Mouse (Mus musculus) MEL (cell line): ENCODE results near the gene Pde6b. TPM values are rescaled to one million over a fixed set of nuclear protein-coding genes. Genes with fewer than 3 reads are reported as not detected.
A peak's percentile ranks its signal among the peaks of the same experiment; 100 is the strongest.

Experiments used
- DNase-seq: peaks from one replicate; pipeline ENCODE4 v3.0.0; 2011; ENCODE audit warnings: low read depth, low spot score
- H3K27ac ChIP-seq: 2 replicates; pipeline ENCODE4 v1.5.1; 2012; ENCODE audit warnings: low read depth, mild to moderate bottlenecking, control low read depth, low read length, moderate library complexity; ENCODE audit not compliant: control insufficient read depth
- H3K27me3 ChIP-seq, 2 experiments: fragments of 150-350 bp in 1 of 2; sonication (generic) in 1 of 2; 2 replicates each; pipeline ENCODE4 v1.6.1; 2012; ENCODE audit warnings: low read length in 2 of 2, mild to moderate bottlenecking in 2 of 2, improper control_type of control experiment in 1 of 2, moderate library complexity in 1 of 2; ENCODE audit not compliant: insufficient read depth in 2 of 2, control insufficient read depth in 1 of 2
- H3K36me3 ChIP-seq, 2 experiments: 2 replicates each; pipeline ENCODE4 v1.6.1; 2012 to 2014; ENCODE audit warnings: low read length in 2 of 2, improper control_type of control experiment in 1 of 2, inconsistent platforms in 1 of 2, mild to moderate bottlenecking in 1 of 2; ENCODE audit not compliant: insufficient read depth in 2 of 2, control insufficient read depth in 1 of 2
- H3K4me1 ChIP-seq, 2 experiments: fragments of 150-350 bp in 1 of 2; sonication (generic) in 1 of 2; 2 replicates each; pipeline ENCODE4 v1.6.1; 2012; ENCODE audit warnings: low read length in 2 of 2, improper control_type of control experiment in 1 of 2, mild to moderate bottlenecking in 1 of 2; ENCODE audit not compliant: insufficient read depth in 2 of 2, control insufficient read depth in 1 of 2
- H3K4me3 ChIP-seq, 2 experiments: fragments of 150-350 bp in 1 of 2; sonication (generic) in 1 of 2; 2 replicates each; pipeline ENCODE4 v1.5.1; 2012; ENCODE audit warnings: low read depth in 2 of 2, low read length in 2 of 2, mild to moderate bottlenecking in 2 of 2, moderate library complexity in 2 of 2, control low read depth in 1 of 2, improper control_type of control experiment in 1 of 2; ENCODE audit not compliant: control insufficient read depth in 1 of 2, insufficient read depth in 1 of 2
- H3K79me2 ChIP-seq: 2 replicates; pipeline ENCODE4 v1.6.1; 2012; ENCODE audit warnings: mild to moderate bottlenecking, low read length, moderate library complexity; ENCODE audit not compliant: control insufficient read depth, poor library complexity, insufficient read depth
- H3K9ac ChIP-seq: 2 replicates; pipeline ENCODE4 v1.6.1; 2012; ENCODE audit warnings: low read depth, mild to moderate bottlenecking, control low read depth, low read length, moderate library complexity; ENCODE audit not compliant: control insufficient read depth, poor library complexity, severe bottlenecking
- H3K9me3 ChIP-seq: fragments of 150-350 bp; sonication (generic); replicated peaks from 2 replicates; pipeline ENCODE4 v1.6.1; 2012; ENCODE audit warnings: mild to moderate bottlenecking, low read length, improper control_type of control experiment, moderate library complexity; ENCODE audit not compliant: insufficient read depth
- BHLHE40 ChIP-seq: IDR thresholded peaks from 2 replicates; pipeline ENCODE4 v1.6.1; 2012; ENCODE audit warnings: low read depth, mild to moderate bottlenecking, inconsistent platforms, low read length, improper control_type of control experiment, borderline replicate concordance
- CHD2 ChIP-seq: IDR thresholded peaks from 2 replicates; pipeline ENCODE4 v1.6.1; 2011; ENCODE audit warnings: low read length, improper control_type of control experiment
- CTCF ChIP-seq, 3 experiments: IDR thresholded peaks in 2 of 3; conservative IDR thresholded peaks in 1 of 3; 2 replicates each; pipeline ENCODE4 v1.5.1; 2011 to 2012; ENCODE audit warnings: low read length in 3 of 3, low read depth in 2 of 3, mild to moderate bottlenecking in 2 of 3, improper control_type of control experiment in 1 of 3, inconsistent platforms in 1 of 3, mixed read lengths in 1 of 3, moderate library complexity in 1 of 3; ENCODE audit not compliant: control insufficient read depth in 1 of 3, insufficient read depth in 1 of 3, poor library complexity in 1 of 3, severe bottlenecking in 1 of 3
- ETS1 ChIP-seq: IDR thresholded peaks from 2 replicates; pipeline ENCODE4 v1.6.1; 2012; ENCODE audit warnings: low read depth, mild to moderate bottlenecking, inconsistent platforms, low read length, improper control_type of control experiment, moderate library complexity
- GATA1 ChIP-seq: IDR thresholded peaks from 2 replicates; pipeline ENCODE4 v1.6.1; 2011; ENCODE audit warnings: low read depth, low read length, improper control_type of control experiment
- KAT2A ChIP-seq: conservative IDR thresholded peaks from 2 replicates; pipeline ENCODE4 v1.6.1; 2012; ENCODE audit warnings: low read depth, low read length, improper control_type of control experiment, inconsistent platforms
- MAX ChIP-seq: IDR thresholded peaks from 2 replicates; pipeline ENCODE4 v1.6.1; 2011; ENCODE audit warnings: low read length, improper control_type of control experiment
- MEF2A ChIP-seq: IDR thresholded peaks from 2 replicates; pipeline ENCODE4 v1.6.1; 2014; ENCODE audit warnings: low read depth, mild to moderate bottlenecking, inconsistent platforms, low read length, improper control_type of control experiment; ENCODE audit not compliant: poor library complexity, insufficient replicate concordance, severe bottlenecking; ENCODE audit errors: extremely low read depth
- MYC ChIP-seq: IDR thresholded peaks from 2 replicates; pipeline ENCODE4 v1.6.1; 2011; ENCODE audit warnings: low read depth, mild to moderate bottlenecking, low read length, improper control_type of control experiment, moderate library complexity
- NRF1 ChIP-seq: IDR thresholded peaks from 2 replicates; pipeline ENCODE4 v1.6.1; 2014; ENCODE audit warnings: low read depth, mild to moderate bottlenecking, inconsistent platforms, low read length, improper control_type of control experiment, moderate library complexity; ENCODE audit not compliant: poor library complexity, insufficient read depth, severe bottlenecking
- POLR2AphosphoS2 ChIP-seq: IDR thresholded peaks from 2 replicates; pipeline ENCODE4 v1.6.1; 2011; ENCODE audit warnings: low read length, improper control_type of control experiment
- RAD21 ChIP-seq: IDR thresholded peaks from 2 replicates; pipeline ENCODE4 v1.6.1; 2011; ENCODE audit warnings: mild to moderate bottlenecking, low read depth, low read length, improper control_type of control experiment
- RCOR1 ChIP-seq: IDR thresholded peaks from 2 replicates; pipeline ENCODE4 v1.6.1; 2012; ENCODE audit warnings: low read depth, mild to moderate bottlenecking, inconsistent platforms, low read length, improper control_type of control experiment
- SIN3A ChIP-seq: IDR thresholded peaks from 2 replicates; pipeline ENCODE4 v1.6.1; 2012; ENCODE audit warnings: low read length, improper control_type of control experiment, inconsistent platforms
- SMC3 ChIP-seq: IDR thresholded peaks from 2 replicates; pipeline ENCODE4 v1.6.1; 2011; ENCODE audit warnings: low read depth, low read length, improper control_type of control experiment
- TBP ChIP-seq: IDR thresholded peaks from 2 replicates; pipeline ENCODE4 v1.8.0; 2011; ENCODE audit warnings: low read depth, low read length, improper control_type of control experiment
- TCF12 ChIP-seq: IDR thresholded peaks from 2 replicates; pipeline ENCODE4 v1.6.1; 2014; ENCODE audit warnings: low read depth, mild to moderate bottlenecking, inconsistent platforms, low read length, improper control_type of control experiment, moderate library complexity
- USF1 ChIP-seq: IDR thresholded peaks from 2 replicates; pipeline ENCODE4 v1.6.1; 2014; ENCODE audit warnings: low read depth, mild to moderate bottlenecking, inconsistent platforms, low read length, improper control_type of control experiment, moderate library complexity
- ZC3H11A ChIP-seq: IDR thresholded peaks from 2 replicates; pipeline ENCODE4 v1.6.1; 2012; ENCODE audit warnings: low read depth, mild to moderate bottlenecking, inconsistent platforms, low read length, improper control_type of control experiment
- polyA plus RNA-seq, 2 experiments: library from polyadenylated mRNA; stranded (reverse) in 1 of 2; unstranded in 1 of 2; fragments of >175 nt in 1 of 2; fragments of >200 nt in 1 of 2; gene quantifications; 2 replicates each; pipeline versions ENCODE4 v1.2.1 to v1.2.4; 2012; ENCODE audit warnings: low replicate concordance in 2 of 2, low read depth in 1 of 2; ENCODE audit not compliant: insufficient read length in 2 of 2, insufficient read depth in 1 of 2, missing spikeins in 1 of 2
- total RNA-seq: library from RNA; depleted of rRNA; stranded (reverse); fragments of 300-350 nt; gene quantifications from 2 replicates; pipeline ENCODE4 v1.2.3, GENCODE M21; 2012

Gene Pde6b
- total and polyA plus RNA-seq, 3 experiments, result 0.07 to 0.12 TPM; not detected in 1

DNA sequence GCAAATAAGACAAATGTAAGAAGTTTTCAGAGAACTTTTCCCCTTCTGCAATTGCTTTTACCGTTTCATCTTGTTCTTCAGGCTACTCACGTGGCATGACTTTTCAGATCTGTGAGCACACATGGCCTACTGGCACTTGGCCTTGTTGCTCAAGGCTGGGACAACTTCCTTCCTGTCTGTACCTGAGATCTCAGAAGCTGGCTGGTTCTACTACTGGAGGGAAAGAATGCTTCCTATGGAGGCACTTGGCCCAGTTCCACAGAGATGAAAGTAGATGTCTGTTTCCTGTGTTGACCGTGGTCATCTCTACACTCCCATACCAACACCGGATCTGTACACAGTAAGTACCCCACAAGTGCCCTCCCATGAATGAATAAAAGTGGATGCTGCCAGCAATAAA lies 28.0 kb upstream of the Pde6b start:
- no peaks in the 10 kb centered on the region for H3K36me3 ChIP-seq
- H3K4me1 ChIP-seq, result no peaks in the 10 kb centered on the region
- no peaks in the 10 kb centered on the region for H3K27me3 ChIP-seq
- H3K9me3 ChIP-seq, result no peaks in the 10 kb centered on the region
- no peak overlapping the region for H3K27ac ChIP-seq
- TF ChIP-seq MAX (no peak), TBP (no peak)
- no peak overlapping the region for H3K4me3 ChIP-seq
- no peak for DNase-seq
- H3K9ac ChIP-seq, result no peak overlapping the region
- no peaks in the 10 kb centered on the region for H3K79me2 ChIP-seq

DNA sequence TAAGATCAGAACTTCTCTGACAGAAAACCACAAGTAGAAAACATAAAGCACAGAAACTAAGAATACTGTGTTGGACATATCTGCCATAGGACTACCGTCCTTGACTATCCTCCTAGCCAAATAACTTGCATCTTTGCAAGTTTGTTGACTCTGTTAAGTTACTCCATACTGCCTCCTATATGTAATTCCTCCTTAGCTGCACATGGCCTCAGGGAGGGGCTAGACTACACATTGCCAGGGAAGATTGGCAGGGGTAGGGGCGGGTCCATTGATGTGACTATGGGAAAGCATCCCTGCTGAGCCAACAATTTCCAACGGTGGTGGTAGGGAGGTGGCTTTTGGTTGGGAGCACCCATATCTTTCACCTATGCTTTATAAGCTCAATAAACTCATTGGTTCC lies 25.9 kb upstream of the Pde6b start:
- peak; percentile 36 for DNase-seq
- Histone ChIP-seq H3K79me2 (no peaks in the 10 kb centered on the region), H3K27ac (no peak overlapping the region), H3K9me3 (no peaks in the 10 kb centered on the region), H3K4me3 (no peak overlapping the region), H3K27me3 (no peaks in the 10 kb centered on the region), H3K36me3 (no peaks in the 10 kb centered on the region), H3K9ac (no peak overlapping the region), H3K4me1 (no peaks in the 10 kb centered on the region)
- TF ChIP-seq SMC3, result peak; percentile 2; the same call in 1 of the 2 replicates
- no peak for TF ChIP-seq POLR2AphosphoS2
- TF ChIP-seq USF1, result no peak
- TF ChIP-seq MYC, result no peak
- peak in 1 of 3 experiments; percentile 50; a peak in 2 of 6 replicates for TF ChIP-seq CTCF (IDR thresholded peaks at IDR 0.05 in 2 of 3, conservative IDR thresholded peaks at IDR 0.05 in 1 of 3; ENCODE audit: control insufficient read depth in 1 of 3, insufficient read depth in 1 of 3, low read depth in 2 of 3, low read length in 3 of 3, poor library complexity in 1 of 3, severe bottlenecking in 1 of 3)
- TF ChIP-seq CHD2, result no peak
- no peak for TF ChIP-seq ZC3H11A
- no peak for TF ChIP-seq KAT2A
- no peak for TF ChIP-seq BHLHE40
- TF ChIP-seq SIN3A, result no peak
- no peak for TF ChIP-seq GATA1
- no peak for TF ChIP-seq TCF12
- TF ChIP-seq MEF2A, result no peak
- TF ChIP-seq NRF1, result no peak
- no peak for TF ChIP-seq ETS1
- peak; percentile 11 for TF ChIP-seq RAD21
- TF ChIP-seq RCOR1, result no peak
